Mouse (Mus musculus) intestine, postnatal 0 days (tissue): Measurements from ENCODE around the gene Gm45015. TPM values are rescaled to one million over a fixed set of nuclear protein-coding genes. Genes with fewer than 3 reads are reported as not detected.

Source experiments
- ATAC-seq: fragments of 200-750 bp; cut with Nextera tagmentation; 2 replicates; pipeline ENCODE4 v1.8.0; 2017; ENCODE audit warnings: mild to moderate bottlenecking, moderate TSS enrichment, moderate library complexity
- H3K27ac ChIP-seq: fragments of 300-500 bp; sonication (generic); 2 replicates; pipeline ENCODE4 v1.5.1; 2014; ENCODE audit warnings: mild to moderate bottlenecking, low read depth, low read length, moderate library complexity
- H3K27me3 ChIP-seq: fragments of 300-500 bp; sonication (generic); replicated peaks from 2 replicates; pipeline ENCODE4 v1.6.1; 2014; ENCODE audit warnings: low read length, mixed read lengths; ENCODE audit not compliant: control insufficient read depth, insufficient read depth
- H3K36me3 ChIP-seq: fragments of 300-500 bp; sonication (generic); 2 replicates; pipeline ENCODE4 v1.6.1; 2014; ENCODE audit warnings: mild to moderate bottlenecking, moderate library complexity; ENCODE audit not compliant: control insufficient read depth, insufficient read depth
- H3K4me1 ChIP-seq: fragments of 300-500 bp; sonication (generic); replicated peaks from 2 replicates; pipeline ENCODE4 v1.6.1; 2014; ENCODE audit warnings: antibody characterized with exemption, low read length, mixed read lengths; ENCODE audit not compliant: control insufficient read depth, insufficient read depth
- H3K4me2 ChIP-seq: fragments of 300-500 bp; sonication (generic); replicated peaks from 2 replicates; pipeline ENCODE4 v1.6.1; 2014; ENCODE audit warnings: low read depth, mild to moderate bottlenecking, moderate library complexity
- H3K4me3 ChIP-seq: fragments of 300-500 bp; sonication (generic); 2 replicates; pipeline ENCODE4 v1.5.1; 2014; ENCODE audit warnings: low read depth, low read length
- H3K9ac ChIP-seq: fragments of 300-500 bp; sonication (generic); 2 replicates; pipeline ENCODE4 v1.6.1; 2014; ENCODE audit warnings: mild to moderate bottlenecking, low read depth, low read length
- H3K9me3 ChIP-seq: fragments of 300-500 bp; sonication (generic); 2 replicates; pipeline ENCODE4 v1.6.1; 2016; ENCODE audit warnings: mixed run types; ENCODE audit not compliant: control insufficient read depth
- CTCF ChIP-seq: sonication (generic); IDR thresholded peaks from 2 replicates; pipeline ENCODE4 v1.5.1; 2016; ENCODE audit warnings: low read depth, mild to moderate bottlenecking, control low read depth, antibody characterized with exemption, moderate library complexity
- WGBS: fragments of 180-500 bp; shearing (Covaris S2); extraction: QIAGEN DNeasy Blood & Tissue Kit; methylation state at CpG from one replicate; pipeline ENCODE4 v1.1.7; 2014; 5-methylcytosine and 5-hydroxymethylcytosine counted together
- polyA plus RNA-seq: library from polyadenylated mRNA; unstranded; fragments of >200 nt; fragmentation: Nextera tagmentation; extraction: Ambion mirVana; gene quantifications from 2 replicates; pipeline ENCODE4 v1.2.1, GENCODE M21; 2015

Gm45015 gene
- polyA plus RNA-seq, 1 experiment from 2014 or later, result not detected

GRCm38 (mm10) chrX:73343802-73344201 is 7.2 kb upstream of the Gm45015 start:
- no peaks in the 10 kb centered on the region for H3K4me1 ChIP-seq
- ATAC-seq, result no peak
- H3K9ac ChIP-seq, result no peak overlapping the region
- no peak overlapping the region for H3K4me2 ChIP-seq
- H3K27me3 ChIP-seq, result no peaks in the 10 kb centered on the region
- H3K9me3 ChIP-seq, result no peaks in the 10 kb centered on the region
- H3K4me3 ChIP-seq, result no peak overlapping the region
- no peaks in the 10 kb centered on the region for H3K36me3 ChIP-seq
- WGBS, result 71% methylated on average over 1 of the region's 1 CpGs
- H3K27ac ChIP-seq, result no peak overlapping the region
- no peak for TF ChIP-seq CTCF

- H3K4me3 ChIP-seq, result peak overlapping the region; percentile 51
- no peak for TF ChIP-seq CTCF
- WGBS, result 24% methylated on average over 15 of the region's 15 CpGs
- H3K4me1 ChIP-seq, result no peaks in the 10 kb centered on the region
- H3K27ac ChIP-seq, result no peak overlapping the region
- H3K9me3 ChIP-seq, result no peaks in the 10 kb centered on the region
- ATAC-seq, result peak; percentile 45; the same call in 1 of the 2 replicates
- peak overlapping the region; percentile 63 for H3K4me2 ChIP-seq
- no peaks in the 10 kb centered on the region for H3K36me3 ChIP-seq
- H3K27me3 ChIP-seq, result no peaks in the 10 kb centered on the region
- H3K9ac ChIP-seq, result peak overlapping the region; percentile 46
Measured at GRCm38 (mm10) chrX:73342941-73343735, 6.5 kb upstream of the Gm45015 start.

- H3K9ac ChIP-seq, result peak within 1 kb of the TSS; percentile 46
- H3K27me3 ChIP-seq, result no peaks in the 10 kb centered on the region
- ATAC-seq, result peak; percentile 59
- H3K4me3 ChIP-seq, result peak within 1 kb of the TSS; percentile 51
- 13% methylated on average over 37 of the region's 37 CpGs for WGBS
- no peak for TF ChIP-seq CTCF
- H3K4me2 ChIP-seq, result peak within 1 kb of the TSS; percentile 63
- H3K27ac ChIP-seq, result no peak within 1 kb of the TSS
- H3K4me1 ChIP-seq, result no peaks in the 10 kb centered on the region
- H3K9me3 ChIP-seq, result no peaks in the 10 kb centered on the region
- no peaks in the 10 kb centered on the region for H3K36me3 ChIP-seq
Measured at GRCm38 (mm10) chrX:73342483-73342895, 5.8 kb upstream of the Gm45015 start, which contains the start of gene Zfp275. Gene Zfp275, plus strand, starts transcription at chrX:73342621.

GRCm38 (mm10) chrX:73342068-73342467 is 5.4 kb upstream of the Gm45015 start:
- Histone ChIP-seq H3K4me1 (no peaks in the 10 kb centered on the region), H3K27ac (no peak overlapping the region), H3K27me3 (no peaks in the 10 kb centered on the region), H3K4me3 (peak overlapping the region; percentile 51), H3K9ac (no peak overlapping the region), H3K9me3 (no peaks in the 10 kb centered on the region), H3K36me3 (no peaks in the 10 kb centered on the region), H3K4me2 (peak overlapping the region; percentile 63)
- ATAC-seq, result no peak
- TF ChIP-seq CTCF, result no peak
- WGBS, result 33% methylated on average over 3 of the region's 3 CpGs

- H3K4me2 ChIP-seq, result no peak overlapping the region
- H3K27ac ChIP-seq, result no peak overlapping the region
- H3K36me3 ChIP-seq, result no peaks in the 10 kb centered on the region
- H3K4me1 ChIP-seq, result no peaks in the 10 kb centered on the region
- no peak for ATAC-seq
- TF ChIP-seq CTCF, result no peak
- H3K27me3 ChIP-seq, result no peaks in the 10 kb centered on the region
- WGBS, result 59% methylated on average over 1 of the region's 1 CpGs
- no peak overlapping the region for H3K4me3 ChIP-seq
- no peak overlapping the region for H3K9ac ChIP-seq
- no peaks in the 10 kb centered on the region for H3K9me3 ChIP-seq
Measured at GRCm38 (mm10) chrX:73341473-73341872, 4.8 kb upstream of the Gm45015 start.

GRCm38 (mm10) chrX:73333548-73333947 is 3.1 kb downstream of the Gm45015 start:
- Histone ChIP-seq H3K4me1 (no peaks in the 10 kb centered on the region), H3K9ac (no peak overlapping the region), H3K36me3 (no peaks in the 10 kb centered on the region), H3K4me2 (no peak overlapping the region), H3K4me3 (no peak overlapping the region), H3K9me3 (no peaks in the 10 kb centered on the region), H3K27ac (no peak overlapping the region), H3K27me3 (no peaks in the 10 kb centered on the region)
- ATAC-seq, result no peak
- TF ChIP-seq CTCF, result no peak
